Mouse (Mus musculus) fat pad, adult 2 months (tissue): ENCODE data around the gene Rmi1.
A peak's percentile ranks its signal among the peaks of the same experiment; 100 is the strongest.
"Not testable (repeated sequence)": the region's sequence is repeated elsewhere in the genome, so short reads cannot be mapped to it uniquely, and the experiment has no call there.

Source experiments
- DNase-seq: peaks from one replicate; pipeline ENCODE4 v3.0.0-alpha.2; 2011; ENCODE audit warnings: low read depth, low spot score; ENCODE audit errors: extremely low read depth

Gene Rmi1

GRCm38 (mm10) chr13:58402003-58402743 is at the start of gene Rmi1:
Rmi1 (plus strand) TSS chr13:58402248.
- no peak for DNase-seq

- DNase-seq: no peak
Observed at GRCm38 (mm10) chr13:58352996-58353395, 49.1 kb upstream of the Rmi1 start.

- peak; percentile 14 for DNase-seq
Observed at GRCm38 (mm10) chr13:58358629-58359303, 43.3 kb upstream of the Rmi1 start, which contains the start of gene Kif27. Kif27 (minus strand) TSS chr13:58359122.

GRCm38 (mm10) chr13:58359304-58359653 is 42.8 kb upstream of the Rmi1 start:
- DNase-seq: no peak

GRCm38 (mm10) chr13:58364353-58365175 is 37.5 kb upstream of the Rmi1 start:
- no peak for DNase-seq

GRCm38 (mm10) chr13:58365179-58365578 is 36.9 kb upstream of the Rmi1 start:
- not testable (repeated sequence) for DNase-seq

- DNase-seq: no peak
Observed at GRCm38 (mm10) chr13:58366373-58366772, 35.7 kb upstream of the Rmi1 start.

GRCm38 (mm10) chr13:58367641-58368040 is 34.4 kb upstream of the Rmi1 start:
- DNase-seq: no peak

- DNase-seq: no peak
Observed at GRCm38 (mm10) chr13:58368835-58369234, 33.2 kb upstream of the Rmi1 start.

- DNase-seq: no peak
Observed at GRCm38 (mm10) chr13:58372278-58373152, 29.5 kb upstream of the Rmi1 start.

GRCm38 (mm10) chr13:58373153-58373470 is 28.9 kb upstream of the Rmi1 start:
- DNase-seq: no peak

GRCm38 (mm10) chr13:58384371-58384770 is 17.7 kb upstream of the Rmi1 start:
- no peak for DNase-seq

- no peak for DNase-seq
Observed at GRCm38 (mm10) chr13:58384779-58385546, 17.1 kb upstream of the Rmi1 start, which contains the start of gene 2210016F16Rik. 2210016F16Rik (minus strand) TSS chr13:58385225.

GRCm38 (mm10) chr13:58385547-58385920 is 16.5 kb upstream of the Rmi1 start:
- no peak for DNase-seq

- DNase-seq: no peak
Observed at GRCm38 (mm10) chr13:58387948-58388347, 14.1 kb upstream of the Rmi1 start.

GRCm38 (mm10) chr13:58388379-58388778 is 13.7 kb upstream of the Rmi1 start:
- no peak for DNase-seq

- no peak for DNase-seq
Observed at GRCm38 (mm10) chr13:58389324-58389951, 12.6 kb upstream of the Rmi1 start.

GRCm38 (mm10) chr13:58394392-58394791 is 7.7 kb upstream of the Rmi1 start:
- not testable (repeated sequence) for DNase-seq

GRCm38 (mm10) chr13:58397651-58398050 is 4.4 kb upstream of the Rmi1 start:
- no peak for DNase-seq

- DNase-seq: no peak
Observed at GRCm38 (mm10) chr13:58400576-58400975, 1.5 kb upstream of the Rmi1 start.
